Mouse (Mus musculus) C2C12 (cell line): ENCODE measurements around the gene Abcg5.

Experiments
- CEBPB ChIP-seq: IDR thresholded peaks from one replicate; pipeline ENCODE4 v1.6.1; 2011; ENCODE audit warnings: low read depth, mild to moderate bottlenecking, control low read depth, moderate library complexity
- CTCF ChIP-seq: IDR thresholded peaks from one replicate; pipeline ENCODE4 v1.5.1; 2011; ENCODE audit not compliant: control insufficient read depth, insufficient read depth, insufficient read length
- MAX ChIP-seq: IDR thresholded peaks from one replicate; pipeline ENCODE4 v1.6.1; 2011; ENCODE audit warnings: mild to moderate bottlenecking, control low read depth
- MYOD1 ChIP-seq: IDR thresholded peaks from one replicate; pipeline ENCODE4 v1.6.1; 2011; ENCODE audit warnings: low read depth; ENCODE audit not compliant: control insufficient read depth, insufficient read length
- USF1 ChIP-seq: IDR thresholded peaks from one replicate; pipeline ENCODE4 v1.6.1; 2011; ENCODE audit warnings: low read depth, mild to moderate bottlenecking, control low read depth, moderate library complexity

GRCm38 (mm10) chr17:84653544-84653943, 29.3 kb downstream of the Abcg5 start:
- TF ChIP-seq CTCF (no peak), MYOD1 (no peak), MAX (no peak), CEBPB (no peak), USF1 (no peak)
